Mouse (Mus musculus): Measurements from ENCODE around the gene Ccdc22. TPM values are rescaled to one million over a fixed set of nuclear protein-coding genes. Genes with fewer than 3 reads are reported as not detected.

Gene Ccdc22
- total RNA-seq (2023), result 10 to 100 TPM; 23.4 to 28.8 TPM

GRCm38 (mm10) chrX:7604879-7605574 is at the start of gene Ccdc22:
Ccdc22 (minus strand) TSS chrX:7605517.

GRCm38 (mm10) chrX:7638401-7639091 is 33.2 kb upstream of the Ccdc22 start, which contains the start of gene Syp:
Syp (plus strand) TSS chrX:7638471.

GRCm38 (mm10) chrX:7606783-7607182 is 1.5 kb upstream of the Ccdc22 start, which contains the start of gene Cacna1f:
Cacna1f (plus strand) TSS chrX:7607083.

GRCm38 (mm10) chrX:7574087-7574884 is 31.0 kb downstream of the Ccdc22 start, which contains the start of gene Ppp1r3f:
Ppp1r3f (minus strand) TSS chrX:7574283.

GRCm38 (mm10) chrX:7573176-7574086 is 31.9 kb downstream of the Ccdc22 start, which contains the start of gene Foxp3:
Foxp3 (plus strand) TSS chrX:7573644.

Other genes with a start within 250 kb of the Ccdc22 start
- gene Usp27x, start 229.7 kb downstream of the Ccdc22 start, total RNA-seq (2023), result 1 to 10 TPM; 1.1 to 1.8 TPM
- gene Foxp3, start 31.9 kb downstream of the Ccdc22 start, total RNA-seq (2023), result not detected
- 1 to 10 TPM; 1.6 to 2.0 TPM for gene Ppp1r3f, start 31.2 kb downstream of the Ccdc22 start, total RNA-seq (2023)
- gene Cacna1f, start 1.6 kb upstream of the Ccdc22 start, total RNA-seq (2023), result under 1 TPM; 0.47 to 0.49 TPM
- gene Syp, start 33.0 kb upstream of the Ccdc22 start, total RNA-seq (2023), result 1 to 10 TPM in 1 of 2 experiments, not detected in 1; 1.0 TPM
- 10 to 100 TPM; 22.3 to 26.5 TPM for gene Prickle3, start 51.7 kb upstream of the Ccdc22 start, total RNA-seq (2023)
- 10 to 100 TPM; 78.2 to 91.8 TPM for gene Plp2, start 65.9 kb upstream of the Ccdc22 start, total RNA-seq (2023)
- not detected for gene Magix, start 75.7 kb upstream of the Ccdc22 start, total RNA-seq (2023)
- 10 to 100 TPM; 38.6 to 45.8 TPM for gene Gpkow, start 91.6 kb upstream of the Ccdc22 start, total RNA-seq (2023)
- 10 to 100 TPM; 42.0 to 42.8 TPM for gene Wdr45, start 108.8 kb upstream of the Ccdc22 start, total RNA-seq (2023)
- not detected for gene Gm45208, start 116.7 kb upstream of the Ccdc22 start, total RNA-seq (2023)
- gene Praf2, start 122.9 kb upstream of the Ccdc22 start, total RNA-seq (2023), result 10 to 100 TPM in 1 of 2 experiments, 1 to 10 TPM in 1; 8.2 to 10.6 TPM
- not detected for gene Ccdc120, start 145.4 kb upstream of the Ccdc22 start, total RNA-seq (2023)
- gene Tfe3, start 157.0 kb upstream of the Ccdc22 start, total RNA-seq (2023), result 100 to 1,000 TPM; 109 to 115 TPM
- 100 to 1,000 TPM; 114 to 122 TPM for gene Gripap1, start 184.2 kb upstream of the Ccdc22 start, total RNA-seq (2023)
- gene Kcnd1, start 216.8 kb upstream of the Ccdc22 start, total RNA-seq (2023), result 1 to 10 TPM; 2.0 to 5.9 TPM
- 100 to 1,000 TPM; 147 to 152 TPM for gene Otud5, start 235.8 kb upstream of the Ccdc22 start, total RNA-seq (2023)